Mouse (Mus musculus) hindbrain, postnatal 0 days (tissue): ENCODE data around the gene Mettl21e. TPM values are rescaled to one million over a fixed set of nuclear protein-coding genes. Genes with fewer than 3 reads are reported as not detected.

Source experiments
- ATAC-seq: fragments of 200-750 bp; cut with Nextera tagmentation; 2 replicates; pipeline ENCODE4 v1.8.0; 2017; ENCODE audit warnings: mild to moderate bottlenecking, moderate TSS enrichment, moderate library complexity
- DNase-seq: peaks from one replicate; pipeline ENCODE4 v3.0.0-alpha.2; 2015; ENCODE audit warnings: low spot score
- H3K27ac ChIP-seq: fragments of 300-500 bp; sonication (generic); 2 replicates; pipeline ENCODE4 v1.5.1; 2014; ENCODE audit warnings: mild to moderate bottlenecking
- H3K27me3 ChIP-seq: fragments of 300-500 bp; sonication (generic); 2 replicates; pipeline ENCODE4 v1.6.1; 2014; ENCODE audit warnings: low read length, mixed read lengths; ENCODE audit not compliant: insufficient read depth
- H3K36me3 ChIP-seq: fragments of 300-500 bp; sonication (generic); 2 replicates; pipeline ENCODE4 v1.6.1; 2014; ENCODE audit warnings: low read length, mixed read lengths; ENCODE audit not compliant: insufficient read depth
- H3K4me1 ChIP-seq: fragments of 300-500 bp; sonication (generic); 2 replicates; pipeline ENCODE4 v1.6.1; 2014; ENCODE audit warnings: antibody characterized with exemption, low read length, mixed read lengths; ENCODE audit not compliant: insufficient read depth
- H3K4me2 ChIP-seq: fragments of 300-500 bp; sonication (generic); 2 replicates; pipeline ENCODE4 v1.6.1; 2014; ENCODE audit warnings: low read depth, mild to moderate bottlenecking, low read length, moderate library complexity, mixed read lengths
- H3K4me3 ChIP-seq: fragments of 300-500 bp; sonication (generic); 2 replicates; pipeline ENCODE4 v1.5.1; 2014; ENCODE audit warnings: low read length
- H3K9ac ChIP-seq: fragments of 300-500 bp; sonication (generic); replicated peaks from 2 replicates; pipeline ENCODE4 v1.6.1; 2014; ENCODE audit warnings: mild to moderate bottlenecking, low read length, moderate library complexity, mixed read lengths
- H3K9me3 ChIP-seq: fragments of 300-500 bp; sonication (generic); 2 replicates; pipeline ENCODE4 v1.6.1; 2016; ENCODE audit warnings: low read length, mixed read lengths
- CTCF ChIP-seq: IDR thresholded peaks from 2 replicates; pipeline ENCODE4 v1.5.1; 2016; ENCODE audit warnings: antibody characterized with exemption, control low read depth, low read depth
- WGBS: fragments of 180-500 bp; shearing (Covaris S2); extraction: QIAGEN DNeasy Blood & Tissue Kit; methylation state at CpG from one replicate; pipeline ENCODE4 v1.1.7; 2014; 5-methylcytosine and 5-hydroxymethylcytosine counted together
- polyA plus RNA-seq: library from polyadenylated mRNA; unstranded; fragments of >200 nt; fragmentation: Nextera tagmentation; extraction: Ambion mirVana; gene quantifications from 2 replicates; pipeline ENCODE4 v1.2.1, GENCODE M21; 2015
- total RNA-seq: library from RNA; depleted of rRNA; stranded (reverse); fragments of >200 nt; gene quantifications from 2 replicates; pipeline ENCODE4 v1.2.3, GENCODE M21; 2014

The Mettl21e gene
- total and polyA plus RNA-seq, 2 experiments from 2014 or later = not detected

DNA sequence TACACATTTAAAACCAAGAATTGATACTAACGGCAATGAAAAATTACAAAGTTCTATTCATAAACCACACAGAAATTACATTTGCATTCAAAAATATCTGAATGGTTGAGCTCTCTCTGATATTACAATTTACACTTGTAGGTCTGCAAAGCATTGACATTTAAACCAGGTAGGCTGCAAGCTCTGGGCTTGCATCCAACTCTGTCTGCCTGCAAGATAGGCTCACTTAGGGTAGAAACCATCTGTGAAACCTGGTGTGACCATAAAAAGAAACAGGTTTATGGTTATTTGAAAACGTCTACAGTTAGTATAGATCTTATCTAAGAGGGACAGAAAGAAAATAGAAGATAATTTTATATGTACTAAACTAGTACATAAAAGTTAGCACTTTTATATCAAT lies 1.6 kb downstream of the Mettl21e start:
- Histone ChIP-seq H3K36me3 (no peaks in the 10 kb centered on the region), H3K4me2 (no peak overlapping the region), H3K27ac (no peak overlapping the region), H3K27me3 (no peaks in the 10 kb centered on the region), H3K4me3 (no peak overlapping the region), H3K9me3 (no peaks in the 10 kb centered on the region), H3K4me1 (no peaks in the 10 kb centered on the region), H3K9ac (no peak overlapping the region)
- no peak for TF ChIP-seq CTCF
- 70% methylated on average over 2 of the region's 2 CpGs for WGBS
- DNase-seq (no peak), ATAC-seq (no peak)

DNA sequence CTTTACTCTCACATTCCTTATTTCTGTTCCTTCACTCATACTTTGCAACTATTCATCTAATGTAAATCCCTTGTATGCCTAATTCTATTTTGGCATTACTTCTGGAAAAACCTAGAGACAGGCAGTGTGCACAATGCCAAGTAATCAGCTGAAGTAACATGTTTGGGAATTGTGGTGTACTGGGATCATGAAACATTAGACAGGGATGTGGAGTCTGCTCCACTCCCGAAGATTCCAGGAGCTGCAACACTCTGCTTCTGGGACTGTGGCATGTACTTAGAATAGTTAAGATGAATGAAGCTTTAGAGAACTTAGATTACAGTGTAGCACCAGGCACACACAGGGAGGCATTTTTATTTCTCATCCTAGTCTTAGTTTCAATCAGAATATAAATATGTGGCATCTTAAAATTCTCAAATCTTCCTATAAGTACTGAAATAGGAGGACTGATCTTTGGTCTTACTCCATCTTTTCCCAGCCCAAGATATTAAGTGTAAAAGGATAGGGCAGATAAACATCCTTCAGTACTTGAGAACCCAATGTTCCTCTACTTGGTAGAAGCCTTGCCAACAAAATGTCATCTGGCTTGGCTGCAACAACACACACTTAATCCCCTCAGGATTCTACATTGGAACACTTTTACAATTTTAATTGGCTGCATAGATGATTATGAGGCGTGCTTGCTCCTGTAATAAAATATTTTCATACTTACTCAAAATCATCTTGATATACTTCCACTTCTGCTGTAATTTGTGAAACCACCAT lies 2.2 kb downstream of the Mettl21e start:
- Histone ChIP-seq H3K9ac (no peak overlapping the region), H3K27me3 (no peaks in the 10 kb centered on the region), H3K9me3 (no peaks in the 10 kb centered on the region), H3K4me3 (no peak overlapping the region), H3K4me1 (no peaks in the 10 kb centered on the region), H3K36me3 (no peaks in the 10 kb centered on the region), H3K4me2 (no peak overlapping the region), H3K27ac (no peak overlapping the region)
- WGBS = 63% methylated on average over 2 of the region's 2 CpGs
- no peak for ATAC-seq
- peak; percentile 28 for DNase-seq
- no peak for TF ChIP-seq CTCF

DNA sequence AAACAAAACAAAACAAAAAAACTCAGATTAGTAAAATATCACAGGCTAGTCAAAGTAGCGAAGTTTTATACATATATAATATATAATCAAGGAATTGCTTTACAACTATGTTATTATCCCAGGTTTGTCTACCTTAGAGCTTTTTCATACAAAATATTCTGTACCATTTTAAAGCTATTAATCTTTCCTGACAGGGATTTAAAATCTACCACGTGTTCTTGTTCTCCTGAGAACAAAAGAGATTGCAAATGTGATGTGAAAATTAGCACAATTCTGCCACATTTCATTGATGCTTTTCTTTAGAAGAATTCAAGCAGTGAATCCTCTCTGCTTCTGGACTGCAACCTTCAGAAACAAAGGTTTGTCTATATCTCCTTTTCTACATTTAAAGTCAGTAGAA lies 4.3 kb downstream of the Mettl21e start:
- ATAC-seq = no peak
- Histone ChIP-seq H3K27ac (no peak overlapping the region), H3K4me1 (no peaks in the 10 kb centered on the region), H3K4me2 (no peak overlapping the region), H3K27me3 (no peaks in the 10 kb centered on the region), H3K4me3 (no peak overlapping the region), H3K9ac (no peak overlapping the region), H3K9me3 (no peaks in the 10 kb centered on the region), H3K36me3 (no peaks in the 10 kb centered on the region)
- TF ChIP-seq CTCF = no peak
- 48% methylated on average over 2 of the region's 2 CpGs for WGBS
- no peak for DNase-seq

DNA sequence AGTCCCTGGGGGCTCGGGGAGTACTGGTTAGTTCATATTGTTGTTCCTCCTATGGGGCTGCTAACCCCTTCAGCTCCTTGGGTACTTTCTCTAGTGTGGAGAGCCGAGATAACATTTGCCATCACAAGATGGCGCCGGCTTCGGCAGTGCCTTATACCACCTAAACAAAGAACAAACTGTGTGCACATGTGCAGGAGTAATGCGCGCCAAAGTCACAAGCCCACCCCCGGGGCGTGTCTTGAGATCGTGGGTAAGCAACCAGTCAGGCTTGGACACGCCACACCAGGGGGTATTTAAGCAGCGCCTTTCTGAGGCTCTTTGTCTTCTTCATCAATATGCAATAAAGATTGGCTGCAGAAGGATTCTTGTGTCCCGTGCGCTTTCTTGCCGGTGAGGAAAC lies 15.9 kb downstream of the Mettl21e start:
- Histone ChIP-seq H3K4me1 (no peaks in the 10 kb centered on the region), H3K27me3 (no peaks in the 10 kb centered on the region), H3K36me3 (no peaks in the 10 kb centered on the region), H3K4me3 (no peak overlapping the region), H3K27ac (no peak overlapping the region), H3K9ac (no peak overlapping the region), H3K4me2 (no peak overlapping the region), H3K9me3 (no peaks in the 10 kb centered on the region)
- WGBS = 86% methylated on average over 15 of the region's 15 CpGs
- TF ChIP-seq CTCF = no peak
- ATAC-seq (no peak), DNase-seq (no peak)

DNA sequence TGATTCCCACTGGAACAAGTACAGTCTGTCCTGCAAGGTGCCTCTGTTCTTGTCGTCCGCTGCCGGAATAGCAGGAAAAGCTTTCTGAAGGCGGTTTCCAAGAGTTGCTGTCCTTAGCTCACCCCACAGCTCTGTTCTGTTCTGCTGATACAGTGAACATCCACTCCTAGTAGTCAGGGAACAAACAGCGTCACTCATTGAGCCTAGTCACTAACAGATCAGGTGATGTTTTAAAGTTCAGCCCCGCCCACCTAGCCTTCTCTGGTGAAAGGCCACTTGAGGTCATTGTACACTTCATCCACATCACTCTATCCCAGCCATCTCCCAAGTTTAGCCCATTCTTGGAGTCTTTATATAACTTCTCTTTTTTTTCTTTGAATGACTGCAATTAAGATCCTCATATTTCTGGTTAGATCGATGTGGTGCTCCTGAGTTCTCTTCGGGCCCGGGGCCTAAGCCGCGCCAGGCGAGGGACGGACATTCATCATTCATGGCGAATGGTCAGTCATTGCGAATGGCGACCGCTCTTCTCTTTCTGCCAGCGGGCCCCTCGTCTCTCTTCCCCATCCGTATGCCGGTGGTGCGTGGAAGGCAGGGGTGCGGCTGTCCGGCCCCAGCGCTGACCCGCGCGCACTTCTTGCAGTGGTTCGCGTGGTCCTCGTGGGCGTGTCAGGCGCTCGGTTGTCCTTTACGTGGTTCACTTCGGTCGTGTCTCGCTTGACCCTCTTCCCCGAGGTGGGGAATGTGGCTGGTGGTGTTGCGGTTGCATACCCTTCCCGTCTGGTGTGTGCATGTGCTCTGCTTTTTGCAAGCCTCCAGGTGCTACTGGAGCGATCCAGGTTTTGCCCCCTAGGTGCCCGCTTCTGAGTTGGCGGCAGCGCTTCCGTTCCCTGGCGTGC lies 20.2 kb downstream of the Mettl21e start:
- ATAC-seq (peak; percentile 78), DNase-seq (peak; percentile 15)
- no peaks in the 10 kb centered on the region for H3K36me3 ChIP-seq
- H3K4me2 ChIP-seq = peak overlapping the region; percentile 83
- no peak overlapping the region for H3K27ac ChIP-seq
- H3K27me3 ChIP-seq = no peaks in the 10 kb centered on the region
- H3K9ac ChIP-seq = peak overlapping the region; percentile 37; the same call in 1 of the 2 replicates
- 12% methylated on average over 47 of the region's 47 CpGs for WGBS
- TF ChIP-seq CTCF = no peak
- peak overlapping the region; percentile 47 for H3K4me3 ChIP-seq
- H3K4me1 ChIP-seq = no peaks in the 10 kb centered on the region
- H3K9me3 ChIP-seq = no peaks in the 10 kb centered on the region

DNA sequence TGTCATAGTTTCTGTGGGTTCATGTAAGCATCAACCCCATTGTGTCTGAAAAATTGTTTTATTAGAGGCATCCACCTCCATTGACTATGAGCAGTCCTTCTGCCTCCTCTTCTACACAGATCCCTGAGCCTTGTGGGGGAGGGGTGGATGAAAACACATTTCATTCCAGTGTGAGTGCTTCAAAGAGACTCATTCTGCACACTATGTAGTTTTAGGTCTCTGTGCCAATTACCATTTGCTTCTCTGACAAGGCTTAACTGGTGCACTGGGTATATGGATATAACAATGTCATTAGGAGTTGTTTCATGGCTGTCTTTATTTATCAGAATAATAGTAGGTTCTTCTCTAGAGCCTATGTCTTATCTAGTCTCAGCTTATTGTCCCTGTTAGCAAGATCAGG lies 32.4 kb downstream of the Mettl21e start:
- no peak for TF ChIP-seq CTCF
- no peak for ATAC-seq
- H3K4me3 ChIP-seq = no peak overlapping the region

More for the DNA sequence above, 32.4 kb downstream of the Mettl21e start:
- Histone ChIP-seq H3K27me3 (no peaks in the 10 kb centered on the region), H3K27ac (no peak overlapping the region), H3K4me2 (no peak overlapping the region), H3K9ac (no peak overlapping the region), H3K4me1 (no peaks in the 10 kb centered on the region), H3K36me3 (peaks cover 6% of the 10 kb centered on the region; the same call in 1 of the 2 replicates), H3K9me3 (no peaks in the 10 kb centered on the region)
- DNase-seq = peak; percentile 24
